Mouse (Mus musculus) heart, adult 9 months (tissue): ENCODE results near the gene Pnpt1.
A peak's percentile ranks its signal among the peaks of the same experiment; 100 is the strongest.

ENCODE experiments used
- DNase-seq, 2 experiments: peaks; one replicate each; pipeline ENCODE4 v3.0.0; 2022; ENCODE audit warnings: low spot score in 2 of 2

Gene Pnpt1

DNA sequence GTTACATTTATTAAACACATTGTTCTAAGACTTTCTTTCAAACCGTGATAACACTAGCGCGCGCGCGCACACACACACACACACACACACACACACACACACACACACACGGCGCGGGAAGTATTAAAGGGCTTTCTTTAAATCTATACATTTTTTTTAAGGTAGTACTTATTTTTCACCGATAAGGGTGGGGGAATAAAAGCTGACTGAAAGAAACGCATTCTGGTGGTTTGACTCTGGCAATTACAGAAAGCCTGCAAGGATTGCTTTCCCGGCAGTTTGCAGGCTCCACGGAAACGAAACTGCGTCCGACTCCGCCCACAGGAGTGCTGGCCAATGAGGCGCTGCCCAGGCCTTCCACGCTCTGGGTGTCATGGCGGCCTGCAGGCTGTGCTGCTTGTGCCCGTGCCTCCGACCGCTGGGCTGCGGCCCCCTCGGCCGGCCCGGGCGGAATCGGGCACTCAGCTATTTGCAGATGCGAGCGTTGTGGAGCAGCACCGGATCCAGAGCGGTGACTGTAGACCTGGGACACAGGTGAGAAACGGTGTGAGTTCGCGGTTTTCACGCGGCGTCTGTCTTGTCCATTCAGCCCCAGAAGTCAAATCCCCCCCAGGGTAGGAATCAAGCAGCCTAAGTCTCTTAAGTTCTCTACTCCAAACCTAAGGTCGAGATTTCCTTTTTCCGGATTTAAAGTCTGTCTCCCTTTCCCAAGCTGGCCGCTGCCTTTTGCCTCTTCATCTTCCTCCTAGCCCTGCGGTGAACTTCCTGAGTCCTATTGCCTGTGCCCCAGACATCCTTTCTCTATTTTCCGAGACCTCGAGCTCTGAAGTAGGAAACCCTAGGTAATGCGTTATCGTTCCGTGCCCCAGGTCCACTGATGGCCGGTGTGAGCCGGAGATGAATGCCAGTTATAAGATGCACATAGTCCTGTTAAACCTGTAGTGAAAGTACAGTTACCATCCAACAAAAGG is at the start of gene Pnpt1:
TSS of gene Pnpt1 (plus strand) at position 360 of the 971 bp plus-strand sequence.
- peak; percentile 88 to 90 for DNase-seq

DNA sequence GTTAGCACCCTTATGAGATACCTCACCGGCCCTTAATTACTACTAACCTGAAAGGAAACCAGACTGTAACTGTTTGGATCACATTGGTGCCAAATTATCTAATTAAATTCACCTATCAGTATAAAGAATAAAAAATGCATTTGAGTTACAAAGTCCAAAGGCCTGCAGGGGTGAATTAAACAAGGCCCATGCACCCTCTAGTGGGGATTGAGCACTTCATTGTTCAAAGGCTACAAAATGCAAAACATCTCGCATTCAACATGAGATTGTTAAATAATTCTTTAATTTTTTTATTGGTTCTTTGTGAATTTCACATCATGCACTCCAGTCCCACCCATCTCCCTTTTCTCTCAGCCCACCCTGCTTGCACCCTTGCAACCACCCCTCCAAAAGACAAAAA is 38.1 kb upstream of the Pnpt1 start:
- DNase-seq, result no peak

GRCm38 (mm10) chr11:29098926-29099325 is 31.6 kb upstream of the Pnpt1 start:
- DNase-seq, result no peak

DNA sequence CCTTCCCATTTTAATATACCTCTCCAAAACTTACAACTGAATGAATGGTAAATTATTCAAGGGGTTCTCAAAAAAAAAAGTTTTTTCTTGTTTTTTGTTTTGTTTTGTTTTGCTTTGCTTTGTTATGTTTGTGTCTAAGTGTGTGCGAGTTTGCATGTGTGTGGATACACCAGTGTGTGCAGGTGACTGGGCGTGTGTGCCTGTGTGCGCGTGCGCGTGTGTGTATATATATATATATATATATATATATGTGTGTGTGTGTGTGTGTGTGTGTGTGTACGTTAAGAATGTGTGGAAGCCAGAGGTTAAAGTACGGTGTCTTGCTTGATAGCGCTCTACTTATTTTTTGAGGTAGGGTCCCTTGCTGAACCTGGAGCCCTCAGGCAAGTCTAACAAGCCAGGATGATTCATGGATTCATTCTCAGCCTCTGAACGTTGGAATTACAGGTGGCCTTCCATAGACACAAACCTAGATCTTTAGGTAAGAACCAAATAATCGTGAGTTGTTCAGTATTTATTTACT is 621 bp upstream of the Pnpt1 start:
- no peak for DNase-seq

GRCm38 (mm10) chr11:29140671-29141070 is 10.1 kb downstream of the Pnpt1 start:
- DNase-seq, result no peak

GRCm38 (mm10) chr11:29148901-29149300 is 18.4 kb downstream of the Pnpt1 start:
- no peak for DNase-seq

- no peak for DNase-seq
These were observed 33.0 kb downstream of the Pnpt1 start for GRCm38 (mm10) chr11:29163569-29163968.

GRCm38 (mm10) chr11:29171959-29172391 is 41.4 kb downstream of the Pnpt1 start:
- peak; percentile 29 to 37 for DNase-seq

DNA sequence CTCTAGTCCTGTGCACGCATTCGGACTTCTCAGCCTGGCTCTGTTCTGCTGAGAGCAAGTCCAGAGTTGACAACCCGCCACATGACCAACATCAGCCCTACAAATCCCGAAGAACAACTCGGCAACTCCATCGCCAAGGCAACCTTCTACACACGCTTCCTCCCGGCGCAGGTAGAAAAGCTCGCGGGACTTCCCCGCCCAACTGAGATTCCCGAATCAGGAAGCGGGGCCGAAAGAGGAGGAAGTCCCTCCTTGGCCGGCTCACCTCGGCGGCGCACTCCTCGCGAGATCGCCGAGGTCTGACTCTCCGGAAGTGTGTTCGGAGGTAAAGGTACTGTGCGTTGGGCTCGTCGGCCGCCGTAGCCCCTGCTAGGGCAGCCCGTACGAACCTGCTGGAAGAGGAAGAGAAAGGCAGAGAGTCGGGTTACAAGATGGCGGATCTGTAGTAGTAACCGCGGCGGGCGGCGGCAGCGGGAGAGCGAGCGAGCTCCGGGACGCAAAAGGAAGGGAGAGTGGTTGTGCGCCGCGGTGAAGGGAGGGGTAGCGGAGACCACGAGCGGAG is 42.1 kb downstream of the Pnpt1 start, which contains the start of gene Ppp4r3b:
TSS of gene Ppp4r3b (plus strand) at position 328 of the 562 bp plus-strand sequence.
- peak; percentile 97 for DNase-seq

DNA sequence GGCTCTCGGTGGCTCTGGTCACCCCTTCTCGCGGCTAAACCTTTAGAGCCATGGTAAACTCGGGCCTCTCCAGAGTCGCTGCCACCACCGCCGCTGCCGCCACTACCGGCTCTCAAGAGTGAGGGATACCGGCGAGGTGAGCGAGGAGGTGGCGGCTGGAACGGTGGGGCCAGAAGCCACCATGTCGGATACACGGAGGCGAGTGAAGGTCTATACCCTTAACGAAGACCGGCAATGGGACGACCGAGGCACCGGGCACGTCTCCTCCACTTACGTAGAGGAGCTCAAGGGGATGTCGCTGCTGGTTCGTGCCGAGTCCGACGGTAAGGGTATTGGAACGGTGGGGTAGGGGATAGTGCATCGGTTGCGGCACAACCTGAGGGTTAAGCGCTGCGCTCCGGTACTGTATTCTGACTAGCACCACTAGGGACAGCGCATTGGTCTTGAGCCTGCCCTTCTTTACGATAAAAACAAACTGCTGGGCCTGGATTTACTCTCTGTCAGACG is 42.6 kb downstream of the Pnpt1 start:
- peak; percentile 43 to 44 for DNase-seq

DNA sequence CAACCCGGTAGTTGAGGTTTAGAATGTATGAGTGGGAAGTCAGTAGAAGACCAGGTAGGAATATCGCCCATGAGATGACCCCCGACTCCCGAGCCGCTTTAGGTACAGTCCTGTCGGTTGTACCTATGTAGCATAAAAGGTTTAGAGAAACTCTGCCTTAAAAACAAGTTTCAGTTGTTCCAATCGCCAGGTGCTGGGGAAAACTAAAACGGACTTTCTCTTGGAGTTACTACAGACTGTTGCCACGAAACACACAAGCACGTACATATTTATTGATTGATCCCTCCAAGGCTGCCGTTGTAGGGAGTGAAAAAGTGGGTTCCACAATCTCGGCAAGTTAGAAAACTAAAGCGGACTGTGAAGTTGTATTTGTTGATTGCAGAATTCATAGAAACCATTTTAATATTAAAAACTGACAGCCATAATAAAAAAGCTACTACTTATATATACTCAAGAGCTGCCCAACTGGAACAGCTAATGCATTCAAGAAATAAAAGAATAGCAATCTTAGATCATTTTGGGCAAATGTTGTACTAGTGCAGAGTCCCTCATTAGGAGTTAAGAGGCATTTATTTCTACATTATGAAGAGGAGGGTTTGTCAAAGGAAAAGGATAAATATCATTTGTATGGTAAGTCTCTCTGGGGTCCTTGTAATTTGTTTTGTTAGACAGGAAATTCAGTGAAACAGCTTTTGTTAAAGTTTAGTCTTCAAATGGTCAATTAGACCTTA is 43.3 kb downstream of the Pnpt1 start:
- DNase-seq, result no peak

DNA sequence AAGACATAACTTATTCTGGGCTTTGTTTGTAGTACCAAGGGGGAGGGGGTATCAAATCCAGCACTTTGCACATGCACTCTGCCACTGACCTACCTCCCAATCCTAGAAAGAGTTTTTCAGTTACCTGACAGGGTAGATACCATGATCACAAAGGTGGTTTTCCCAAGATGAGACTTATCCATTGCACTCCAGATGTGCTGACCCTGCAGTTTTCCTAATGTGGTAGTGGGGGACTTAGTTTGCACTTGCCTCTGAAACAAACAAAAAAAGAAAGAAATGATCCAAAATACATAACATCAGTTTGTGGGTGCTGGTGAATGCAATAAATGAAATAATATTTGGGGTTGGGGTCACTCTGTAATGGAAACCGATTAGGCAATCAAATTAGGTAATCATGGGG is 48.8 kb downstream of the Pnpt1 start:
- no peak for DNase-seq

DNA sequence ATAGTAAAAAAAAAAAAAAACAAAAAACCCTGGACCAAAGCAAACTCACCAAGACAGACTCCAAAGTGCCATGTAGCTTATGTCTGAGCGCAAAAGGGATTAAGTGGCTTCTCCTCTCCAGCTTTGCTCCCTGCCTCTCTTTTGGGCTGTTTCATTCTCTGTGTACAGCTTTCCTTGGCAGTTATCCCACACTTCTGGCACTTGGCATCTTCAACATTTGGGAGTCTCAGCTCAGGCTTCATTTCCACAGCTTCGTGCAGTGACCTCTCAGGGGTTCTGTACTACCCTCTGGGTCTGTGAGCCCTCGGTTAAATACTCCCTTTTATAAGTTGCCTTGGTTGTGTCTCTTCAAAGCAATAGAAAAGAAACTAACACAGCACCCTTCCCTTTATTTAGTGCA is 50.1 kb downstream of the Pnpt1 start:
- peak in 1 of 2 experiments; percentile 28 for DNase-seq

- DNase-seq, result peak in 1 of 2 experiments; percentile 18
These were observed 51.2 kb downstream of the Pnpt1 start for GRCm38 (mm10) chr11:29181751-29182150.

GRCm38 (mm10) chr11:29188981-29189380 is 58.4 kb downstream of the Pnpt1 start:
- DNase-seq, result no peak

DNA sequence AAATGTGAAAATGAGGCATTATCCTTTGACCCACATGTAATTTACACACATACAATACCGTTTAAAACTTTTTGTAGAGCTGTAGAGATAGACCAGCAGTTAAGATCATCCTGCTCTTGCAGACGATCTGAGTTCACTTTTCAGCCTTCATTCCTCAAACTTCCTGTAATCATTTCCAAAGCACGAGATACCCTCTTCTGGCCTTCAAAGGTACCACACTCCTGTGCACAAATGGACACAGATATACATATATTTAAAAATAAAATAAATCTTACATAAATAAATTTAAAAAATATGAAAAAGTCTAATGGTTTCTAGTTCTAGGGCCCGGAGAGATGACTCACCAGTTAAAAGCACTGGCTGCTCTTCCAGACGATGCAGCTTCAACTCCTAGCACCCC is 73.1 kb downstream of the Pnpt1 start:
- DNase-seq, result no peak

DNA sequence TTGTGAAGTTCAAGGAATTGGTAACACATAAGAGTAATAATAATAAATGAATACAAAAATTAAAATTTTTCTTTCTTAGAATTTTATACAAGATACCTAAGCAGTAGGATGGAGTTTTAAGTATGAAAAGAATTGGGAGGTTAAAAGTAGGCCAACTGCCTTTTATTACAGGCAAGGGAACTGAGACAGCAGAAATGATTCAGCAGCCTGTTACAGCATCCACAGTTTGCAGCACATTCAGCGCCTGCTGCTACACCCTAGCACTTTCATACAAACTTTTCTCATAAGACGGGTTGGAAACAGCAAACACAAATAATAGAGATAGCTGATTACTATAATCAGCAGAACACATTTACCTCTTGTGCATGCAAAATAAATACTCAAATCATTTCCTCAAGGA is 79.2 kb downstream of the Pnpt1 start:
- no peak for DNase-seq
